Mouse (Mus musculus): ENCODE data around the gene Grip2. TPM values are rescaled to one million over a fixed set of nuclear protein-coding genes. Genes with fewer than 3 reads are reported as not detected.
A peak's percentile ranks its signal among the peaks of the same experiment; 100 is the strongest.

Gene Grip2
- polyA plus RNA-seq, 1 experiment from 2014 or later = 9.1 TPM

- ATAC-seq (replicated peaks; ENCODE audit: extremely low read depth, insufficient read depth, low FRiP score) = no peak
Measured at GRCm38 (mm10) chr6:91779206-91779605, 47.8 kb downstream of the Grip2 start.

GRCm38 (mm10) chr6:91776543-91776942 lies 50.5 kb downstream of the Grip2 start:
- no peak overlapping the region for H3K4me2 ChIP-seq (ENCODE audit: low read depth, low read length)

More at GRCm38 (mm10) chr6:91779206-91779605, 47.8 kb downstream of the Grip2 start:
- no peak overlapping the region for H3K4me3 ChIP-seq (ENCODE audit: low read length)
- H3K27me3 ChIP-seq (ENCODE audit: control insufficient read depth, insufficient read depth, low read length) = no peaks in the 10 kb centered on the region
- no peaks in the 10 kb centered on the region for H3K9me3 ChIP-seq (replicated peaks; ENCODE audit: control insufficient read depth, low read length)
- peaks cover 3% of the 10 kb centered on the region; the same call in 1 of the 2 replicates for H3K36me3 ChIP-seq (ENCODE audit: control insufficient read depth, insufficient read depth)
- whole genome bisulfite sequencing = 61% methylated on average over 8 of the region's 9 CpGs
- no peak overlapping the region for H3K27ac ChIP-seq (ENCODE audit: low read length)
- no peak overlapping the region for H3K4me2 ChIP-seq (ENCODE audit: low read depth, low read length)
- H3K4me1 ChIP-seq (ENCODE audit: control insufficient read depth, insufficient read depth, low read length) = no peaks in the 10 kb centered on the region
- no peak overlapping the region for H3K9ac ChIP-seq (ENCODE audit: low read length)

GRCm38 (mm10) chr6:91773951-91774350 lies 53.1 kb downstream of the Grip2 start:
- Histone ChIP-seq H3K4me1 (ENCODE audit: control insufficient read depth, insufficient read depth, low read length) (no peaks in the 10 kb centered on the region), H3K9me3 (replicated peaks; ENCODE audit: control insufficient read depth, low read length) (no peaks in the 10 kb centered on the region; the same call in 1 of the 2 replicates), H3K36me3 (ENCODE audit: control insufficient read depth, insufficient read depth) (peaks cover 17% of the 10 kb centered on the region), H3K9ac (ENCODE audit: low read length) (no peak overlapping the region), H3K27me3 (ENCODE audit: control insufficient read depth, insufficient read depth, low read length) (no peaks in the 10 kb centered on the region), H3K4me2 (ENCODE audit: low read depth, low read length) (no peak overlapping the region), H3K27ac (ENCODE audit: low read length) (no peak overlapping the region), H3K4me3 (ENCODE audit: low read length) (no peak overlapping the region)
- WGBS = 68% methylated on average over 5 of the region's 5 CpGs
- ATAC-seq (replicated peaks; ENCODE audit: extremely low read depth, insufficient read depth, low FRiP score) = no peak

More at GRCm38 (mm10) chr6:91776543-91776942, 50.5 kb downstream of the Grip2 start:
- H3K27ac ChIP-seq (ENCODE audit: low read length) = no peak overlapping the region
- WGBS = 12% methylated on average over 9 of the region's 9 CpGs
- H3K4me3 ChIP-seq (ENCODE audit: low read length) = no peak overlapping the region
- H3K9ac ChIP-seq (ENCODE audit: low read length) = no peak overlapping the region
- H3K36me3 ChIP-seq (ENCODE audit: control insufficient read depth, insufficient read depth) = peaks cover 9% of the 10 kb centered on the region
- no peaks in the 10 kb centered on the region; the same call in 1 of the 2 replicates for H3K9me3 ChIP-seq (replicated peaks; ENCODE audit: control insufficient read depth, low read length)
- H3K27me3 ChIP-seq (ENCODE audit: control insufficient read depth, insufficient read depth, low read length) = no peaks in the 10 kb centered on the region
- H3K4me1 ChIP-seq (ENCODE audit: control insufficient read depth, insufficient read depth, low read length) = no peaks in the 10 kb centered on the region
- peak; percentile 52; the same call in 1 of the 2 replicates for ATAC-seq (replicated peaks; ENCODE audit: extremely low read depth, insufficient read depth, low FRiP score)

- Histone ChIP-seq H3K4me2 (ENCODE audit: low read depth, low read length) (no peak overlapping the region), H3K4me3 (ENCODE audit: low read length) (no peak overlapping the region), H3K27ac (ENCODE audit: low read length) (no peak overlapping the region), H3K9me3 (replicated peaks; ENCODE audit: control insufficient read depth, low read length) (no peaks in the 10 kb centered on the region; the same call in 1 of the 2 replicates), H3K9ac (ENCODE audit: low read length) (no peak overlapping the region), H3K36me3 (ENCODE audit: control insufficient read depth, insufficient read depth) (peaks cover 19% of the 10 kb centered on the region), H3K4me1 (ENCODE audit: control insufficient read depth, insufficient read depth, low read length) (no peaks in the 10 kb centered on the region), H3K27me3 (ENCODE audit: control insufficient read depth, insufficient read depth, low read length) (no peaks in the 10 kb centered on the region)
- 70% methylated on average over 8 of the region's 8 CpGs for WGBS
- no peak for ATAC-seq (replicated peaks; ENCODE audit: extremely low read depth, insufficient read depth, low FRiP score)
Measured at GRCm38 (mm10) chr6:91767550-91767949, 59.5 kb downstream of the Grip2 start.

- Histone ChIP-seq H3K9me3 (replicated peaks; ENCODE audit: control insufficient read depth, low read length) (no peaks in the 10 kb centered on the region), H3K4me1 (ENCODE audit: control insufficient read depth, insufficient read depth, low read length) (no peaks in the 10 kb centered on the region), H3K27ac (ENCODE audit: low read length) (no peak overlapping the region), H3K4me2 (ENCODE audit: low read depth, low read length) (no peak overlapping the region), H3K36me3 (ENCODE audit: control insufficient read depth, insufficient read depth) (peaks cover 2% of the 10 kb centered on the region; the same call in 1 of the 2 replicates), H3K27me3 (ENCODE audit: control insufficient read depth, insufficient read depth, low read length) (no peaks in the 10 kb centered on the region), H3K4me3 (ENCODE audit: low read length) (no peak overlapping the region), H3K9ac (ENCODE audit: low read length) (no peak overlapping the region)
- ATAC-seq (replicated peaks; ENCODE audit: extremely low read depth, insufficient read depth, low FRiP score) = no peak
- WGBS = 76% methylated on average over 9 of the region's 9 CpGs
Measured at GRCm38 (mm10) chr6:91762051-91762742, 64.9 kb downstream of the Grip2 start.

GRCm38 (mm10) chr6:91754845-91755244 lies 72.2 kb downstream of the Grip2 start:
- H3K4me3 ChIP-seq (ENCODE audit: low read length) = no peak overlapping the region
- H3K27me3 ChIP-seq (ENCODE audit: control insufficient read depth, insufficient read depth, low read length) = no peaks in the 10 kb centered on the region
- H3K9ac ChIP-seq (ENCODE audit: low read length) = no peak overlapping the region
- H3K4me2 ChIP-seq (ENCODE audit: low read depth, low read length) = no peak overlapping the region
- H3K9me3 ChIP-seq (replicated peaks; ENCODE audit: control insufficient read depth, low read length) = no peaks in the 10 kb centered on the region
- 83% methylated on average over 12 of the region's 12 CpGs for WGBS
- H3K4me1 ChIP-seq (ENCODE audit: control insufficient read depth, insufficient read depth, low read length) = peaks cover 5% of the 10 kb centered on the region
- peaks cover 25% of the 10 kb centered on the region for H3K36me3 ChIP-seq (ENCODE audit: control insufficient read depth, insufficient read depth)
- no peak for ATAC-seq (replicated peaks; ENCODE audit: extremely low read depth, insufficient read depth, low FRiP score)
- H3K27ac ChIP-seq (ENCODE audit: low read length) = no peak overlapping the region

GRCm38 (mm10) chr6:91754098-91754497 lies 73.0 kb downstream of the Grip2 start:
- Histone ChIP-seq H3K4me3 (ENCODE audit: low read length) (no peak overlapping the region), H3K4me1 (ENCODE audit: control insufficient read depth, insufficient read depth, low read length) (peaks cover 5% of the 10 kb centered on the region), H3K27me3 (ENCODE audit: control insufficient read depth, insufficient read depth, low read length) (no peaks in the 10 kb centered on the region), H3K9me3 (replicated peaks; ENCODE audit: control insufficient read depth, low read length) (no peaks in the 10 kb centered on the region), H3K36me3 (ENCODE audit: control insufficient read depth, insufficient read depth) (peaks cover 30% of the 10 kb centered on the region), H3K27ac (ENCODE audit: low read length) (no peak overlapping the region), H3K4me2 (ENCODE audit: low read depth, low read length) (no peak overlapping the region), H3K9ac (ENCODE audit: low read length) (no peak overlapping the region)
- 56% methylated on average over 6 of the region's 6 CpGs for WGBS
- ATAC-seq (replicated peaks; ENCODE audit: extremely low read depth, insufficient read depth, low FRiP score) = 0 out of 2 replicates have a peak, but pooled peaks have one; percentile 28

GRCm38 (mm10) chr6:91752884-91753283 lies 74.2 kb downstream of the Grip2 start:
- 59% methylated on average over 8 of the region's 8 CpGs for WGBS
- no peak overlapping the region for H3K4me3 ChIP-seq (ENCODE audit: low read length)
- H3K9me3 ChIP-seq (replicated peaks; ENCODE audit: control insufficient read depth, low read length) = no peaks in the 10 kb centered on the region; the same call in 1 of the 2 replicates
- peaks cover 41% of the 10 kb centered on the region for H3K36me3 ChIP-seq (ENCODE audit: control insufficient read depth, insufficient read depth)
- peaks cover 5% of the 10 kb centered on the region for H3K4me1 ChIP-seq (ENCODE audit: control insufficient read depth, insufficient read depth, low read length)
- H3K27ac ChIP-seq (ENCODE audit: low read length) = peak overlapping the region; percentile 56
- no peak overlapping the region for H3K4me2 ChIP-seq (ENCODE audit: low read depth, low read length)
- no peaks in the 10 kb centered on the region for H3K27me3 ChIP-seq (ENCODE audit: control insufficient read depth, insufficient read depth, low read length)
- no peak overlapping the region for H3K9ac ChIP-seq (ENCODE audit: low read length)
- ATAC-seq (replicated peaks; ENCODE audit: extremely low read depth, insufficient read depth, low FRiP score) = peak; percentile 53

- Histone ChIP-seq H3K27ac (ENCODE audit: low read length) (no peak overlapping the region), H3K36me3 (ENCODE audit: control insufficient read depth, insufficient read depth) (peaks cover 43% of the 10 kb centered on the region), H3K4me3 (ENCODE audit: low read length) (no peak overlapping the region), H3K9me3 (replicated peaks; ENCODE audit: control insufficient read depth, low read length) (no peaks in the 10 kb centered on the region; the same call in 1 of the 2 replicates), H3K27me3 (ENCODE audit: control insufficient read depth, insufficient read depth, low read length) (no peaks in the 10 kb centered on the region), H3K4me2 (ENCODE audit: low read depth, low read length) (no peak overlapping the region), H3K9ac (ENCODE audit: low read length) (no peak overlapping the region), H3K4me1 (ENCODE audit: control insufficient read depth, insufficient read depth, low read length) (peaks cover 5% of the 10 kb centered on the region)
- ATAC-seq (replicated peaks; ENCODE audit: extremely low read depth, insufficient read depth, low FRiP score) = no peak
- WGBS = 73% methylated on average over 3 of the region's 3 CpGs
Measured at GRCm38 (mm10) chr6:91750976-91751375, 76.1 kb downstream of the Grip2 start.
